Mouse (Mus musculus) liver, embryonic 16.5 days (tissue): ENCODE results near the gene Card10. TPM values are rescaled to one million over a fixed set of nuclear protein-coding genes. Genes with fewer than 3 reads are reported as not detected.

ENCODE experiments used
- ATAC-seq: fragments of 200-750 bp; cut with Nextera tagmentation; 2 replicates; pipeline ENCODE4 v1.8.0; 2017; ENCODE audit warnings: low read depth, mild to moderate bottlenecking, moderate number of reproducible peaks, moderate library complexity
- H3K27ac ChIP-seq: fragments of 300-500 bp; sonication (generic); 2 replicates; pipeline ENCODE4 v1.5.1; 2014; ENCODE audit warnings: mild to moderate bottlenecking, low read length
- H3K27me3 ChIP-seq: fragments of 300-500 bp; sonication (generic); 2 replicates; pipeline ENCODE4 v1.6.1; 2014; ENCODE audit warnings: low read depth, low read length, mixed read lengths; ENCODE audit not compliant: control insufficient read depth, insufficient read depth
- H3K36me3 ChIP-seq: fragments of 300-500 bp; sonication (generic); 2 replicates; pipeline ENCODE4 v1.6.1; 2014; ENCODE audit warnings: mild to moderate bottlenecking; ENCODE audit not compliant: control insufficient read depth, insufficient read depth
- H3K4me1 ChIP-seq: fragments of 300-500 bp; sonication (generic); 2 replicates; pipeline ENCODE4 v1.6.1; 2014; ENCODE audit warnings: low read depth, low read length, mixed read lengths; ENCODE audit not compliant: control insufficient read depth
- H3K4me2 ChIP-seq: fragments of 300-500 bp; sonication (generic); 2 replicates; pipeline ENCODE4 v1.6.1; 2014; ENCODE audit warnings: low read depth, low read length, mixed read lengths
- H3K4me3 ChIP-seq: fragments of 300-500 bp; sonication (generic); 2 replicates; pipeline ENCODE4 v1.5.1; 2014; ENCODE audit warnings: low read depth, mild to moderate bottlenecking, low read length
- H3K9ac ChIP-seq: fragments of 300-500 bp; sonication (generic); 2 replicates; pipeline ENCODE4 v1.6.1; 2014; ENCODE audit warnings: low read depth, low read length
- H3K9me3 ChIP-seq: fragments of 300-500 bp; sonication (generic); replicated peaks from 2 replicates; pipeline ENCODE4 v1.6.1; 2016; ENCODE audit warnings: low read length; ENCODE audit not compliant: control insufficient read depth
- WGBS: fragments of 180-500 bp; shearing (Covaris S2); extraction: QIAGEN DNeasy Blood & Tissue Kit; methylation state at CpG from one replicate; pipeline ENCODE4 v1.1.7; 2014; ENCODE audit not compliant: insufficient replicate concordance; 5-methylcytosine and 5-hydroxymethylcytosine counted together
- polyA plus RNA-seq: library from polyadenylated mRNA; unstranded; fragments of >200 nt; fragmentation: Nextera tagmentation; extraction: Ambion mirVana; gene quantifications from 2 replicates; pipeline ENCODE4 v1.2.1, GENCODE M21; 2015

The Card10 gene
- polyA plus RNA-seq, 1 experiment from 2014 or later = 2.1 TPM

GRCm38 (mm10) chr15:78785258-78785657 is 17.6 kb downstream of the Card10 start:
- Histone ChIP-seq H3K4me3 (no peak overlapping the region), H3K4me1 (peaks cover 6% of the 10 kb centered on the region), H3K4me2 (no peak overlapping the region), H3K27ac (no peak overlapping the region), H3K27me3 (no peaks in the 10 kb centered on the region), H3K9ac (no peak overlapping the region), H3K9me3 (no peaks in the 10 kb centered on the region), H3K36me3 (no peaks in the 10 kb centered on the region)
- no peak for ATAC-seq
- 67% methylated on average over 7 of the region's 7 CpGs for WGBS

- 43% methylated on average over 5 of the region's 5 CpGs for WGBS
Measured at GRCm38 (mm10) chr15:78784520-78784919, 18.3 kb downstream of the Card10 start.

GRCm38 (mm10) chr15:78782348-78783103 is 20.3 kb downstream of the Card10 start:
- Histone ChIP-seq H3K27ac (no peak overlapping the region), H3K9me3 (no peaks in the 10 kb centered on the region), H3K4me3 (no peak overlapping the region), H3K27me3 (no peaks in the 10 kb centered on the region), H3K36me3 (no peaks in the 10 kb centered on the region), H3K4me1 (peaks cover 13% of the 10 kb centered on the region), H3K4me2 (no peak overlapping the region), H3K9ac (no peak overlapping the region)
- 55% methylated on average over 14 of the region's 14 CpGs for WGBS
- no peak for ATAC-seq

More at GRCm38 (mm10) chr15:78784520-78784919, 18.3 kb downstream of the Card10 start:
- Histone ChIP-seq H3K9ac (no peak overlapping the region), H3K9me3 (no peaks in the 10 kb centered on the region), H3K4me3 (no peak overlapping the region), H3K27ac (no peak overlapping the region), H3K36me3 (no peaks in the 10 kb centered on the region), H3K27me3 (no peaks in the 10 kb centered on the region), H3K4me2 (no peak overlapping the region), H3K4me1 (peaks cover 6% of the 10 kb centered on the region)
- no peak for ATAC-seq

- ATAC-seq = peak; percentile 62; the same call in 1 of the 2 replicates
- WGBS = 60% methylated on average over 7 of the region's 7 CpGs
- no peaks in the 10 kb centered on the region for H3K9me3 ChIP-seq
Measured at GRCm38 (mm10) chr15:78780908-78781307, 21.9 kb downstream of the Card10 start.

GRCm38 (mm10) chr15:78780359-78780758 is 22.5 kb downstream of the Card10 start:
- no peak overlapping the region for H3K4me3 ChIP-seq
- no peak for ATAC-seq
- no peaks in the 10 kb centered on the region for H3K9me3 ChIP-seq

More at GRCm38 (mm10) chr15:78780908-78781307, 21.9 kb downstream of the Card10 start:
- no peak overlapping the region for H3K4me3 ChIP-seq
- H3K27ac ChIP-seq = no peak overlapping the region
- H3K4me2 ChIP-seq = no peak overlapping the region
- no peaks in the 10 kb centered on the region; the same call in 1 of the 2 replicates for H3K36me3 ChIP-seq
- H3K9ac ChIP-seq = no peak overlapping the region
- no peaks in the 10 kb centered on the region for H3K27me3 ChIP-seq
- peaks cover 8% of the 10 kb centered on the region for H3K4me1 ChIP-seq

GRCm38 (mm10) chr15:78779690-78780089 is 23.2 kb downstream of the Card10 start:
- Histone ChIP-seq H3K27ac (no peak overlapping the region), H3K4me2 (no peak overlapping the region), H3K27me3 (no peaks in the 10 kb centered on the region), H3K9ac (no peak overlapping the region), H3K4me3 (no peak overlapping the region), H3K36me3 (no peaks in the 10 kb centered on the region; the same call in 1 of the 2 replicates), H3K9me3 (no peaks in the 10 kb centered on the region), H3K4me1 (peaks cover 6% of the 10 kb centered on the region)
- no peak for ATAC-seq
- 78% methylated on average over 5 of the region's 5 CpGs for WGBS

More at GRCm38 (mm10) chr15:78780359-78780758, 22.5 kb downstream of the Card10 start:
- Histone ChIP-seq H3K9ac (no peak overlapping the region), H3K27ac (no peak overlapping the region), H3K27me3 (no peaks in the 10 kb centered on the region), H3K4me2 (no peak overlapping the region), H3K36me3 (no peaks in the 10 kb centered on the region; the same call in 1 of the 2 replicates), H3K4me1 (peaks cover 6% of the 10 kb centered on the region)
- WGBS = 83% methylated on average over 14 of the region's 14 CpGs

GRCm38 (mm10) chr15:78779253-78779652 is 23.6 kb downstream of the Card10 start:
- ATAC-seq = no peak
- no peak overlapping the region for H3K27ac ChIP-seq
- peaks cover 6% of the 10 kb centered on the region for H3K4me1 ChIP-seq
- H3K9me3 ChIP-seq = no peaks in the 10 kb centered on the region
- H3K4me2 ChIP-seq = no peak overlapping the region
- 56% methylated on average over 8 of the region's 8 CpGs for WGBS
- H3K9ac ChIP-seq = no peak overlapping the region
- no peaks in the 10 kb centered on the region for H3K27me3 ChIP-seq
- no peak overlapping the region for H3K4me3 ChIP-seq
- no peaks in the 10 kb centered on the region; the same call in 1 of the 2 replicates for H3K36me3 ChIP-seq

- Histone ChIP-seq H3K9me3 (no peaks in the 10 kb centered on the region), H3K27ac (no peak overlapping the region), H3K4me1 (peaks cover 10% of the 10 kb centered on the region), H3K4me2 (no peak overlapping the region), H3K9ac (no peak overlapping the region), H3K27me3 (no peaks in the 10 kb centered on the region), H3K4me3 (no peak overlapping the region), H3K36me3 (no peaks in the 10 kb centered on the region; the same call in 1 of the 2 replicates)
- 56% methylated on average over 14 of the region's 15 CpGs for WGBS
- ATAC-seq = peak; percentile 73
Measured at GRCm38 (mm10) chr15:78778077-78778870, 24.6 kb downstream of the Card10 start.
